Mouse (Mus musculus) brown adipose tissue, adult 24 weeks (tissue): ENCODE measurements around the gene Tal1. TPM values are rescaled to one million over a fixed set of nuclear protein-coding genes. Genes with fewer than 3 reads are reported as not detected.

Experiments used
- H3K27ac ChIP-seq: fragments of 200-500 bp; replicated peaks from 2 replicates; pipeline ENCODE4 v1.5.1; 2012; ENCODE audit warnings: low read depth, mild to moderate bottlenecking, low read length
- H3K4me1 ChIP-seq: fragments of 200-500 bp; 2 replicates; pipeline ENCODE4 v1.6.1; 2012; ENCODE audit warnings: low read length, mixed read lengths; ENCODE audit not compliant: control insufficient read depth, insufficient read depth, insufficient read length
- H3K4me3 ChIP-seq: fragments of 200-500 bp; 2 replicates; pipeline ENCODE4 v1.5.1; 2012; ENCODE audit warnings: low read depth, mild to moderate bottlenecking, low read length, moderate library complexity; ENCODE audit not compliant: insufficient read depth
- polyA plus RNA-seq: library from polyadenylated mRNA; stranded (reverse); fragments of >200 nt; gene quantifications from 2 replicates; pipeline ENCODE4 v1.2.4, GENCODE M21; 2012; ENCODE audit not compliant: missing spikeins, insufficient read depth, insufficient read length

Tal1 gene
- polyA plus RNA-seq, 1 experiment = 0.71 TPM

DNA sequence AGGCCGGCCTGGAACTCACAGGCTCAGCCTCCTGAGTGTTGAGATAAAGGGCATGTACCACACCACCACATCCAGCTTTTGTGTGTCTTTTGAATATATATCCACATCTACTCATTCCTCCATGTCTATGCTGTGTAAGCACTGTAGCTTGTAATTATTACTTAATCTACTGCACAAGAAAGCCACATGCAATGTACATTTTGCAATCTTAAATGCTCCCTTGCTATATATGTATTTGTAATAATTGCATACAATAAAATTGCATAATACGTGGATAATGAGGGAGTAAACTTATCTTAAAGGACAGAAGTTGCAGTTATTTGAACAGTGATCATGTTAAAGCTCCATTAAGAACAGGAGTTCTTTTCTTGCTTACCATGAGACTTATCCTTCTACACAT is 64.9 kb downstream of the Tal1 start:
- Histone ChIP-seq H3K27ac (no peak overlapping the region), H3K4me1 (no peaks in the 10 kb centered on the region), H3K4me3 (no peak overlapping the region)

Other genes starting within 250 kb of the Tal1 start
- not detected in 2 replicates for gene Gm12830, start 234.7 kb upstream of the Tal1 start, polyA plus RNA-seq
- not detected in 2 replicates for gene Foxd2, start 147.6 kb upstream of the Tal1 start, polyA plus RNA-seq
- not detected in 2 replicates for gene Foxe3, start 130.4 kb upstream of the Tal1 start, polyA plus RNA-seq
- gene Cmpk1, start 69.2 kb upstream of the Tal1 start, polyA plus RNA-seq = 137 and 158 TPM in 2 replicates
- gene Stil, start 56.3 kb upstream of the Tal1 start, polyA plus RNA-seq = 0.52 TPM in 1 of 2 replicates, not detected in the other
- gene Pdzk1ip1, start 32.3 kb downstream of the Tal1 start, polyA plus RNA-seq = 1.3 TPM in 1 of 2 replicates, not detected in the other
- not detected in 2 replicates for gene Cyp4x1, start 77.9 kb downstream of the Tal1 start, polyA plus RNA-seq
- not detected in 2 replicates for gene Cyp4a29, start 185.7 kb downstream of the Tal1 start, polyA plus RNA-seq
- gene Cyp4a12a, start 242.6 kb downstream of the Tal1 start, polyA plus RNA-seq = not detected in 2 replicates